Mouse (Mus musculus): ENCODE data around the gene Nrap. TPM values are rescaled to one million over a fixed set of nuclear protein-coding genes. Genes with fewer than 3 reads are reported as not detected.

Gene Nrap
- polyA plus RNA-seq, 1 experiment from 2014 or later: 0.16 TPM

GRCm38 (mm10) chr19:56336321-56336720, 53.5 kb downstream of the Nrap start:
- no peaks in the 10 kb centered on the region for H3K4me1 ChIP-seq (ENCODE audit: insufficient read depth)
- 73% methylated on average over 17 of the region's 17 CpGs for whole genome bisulfite sequencing (ENCODE audit: insufficient replicate concordance)
- no peak overlapping the region for H3K4me2 ChIP-seq (ENCODE audit: low read depth, low read length)
- no peaks in the 10 kb centered on the region for H3K9me3 ChIP-seq (ENCODE audit: low read length)
- H3K4me3 ChIP-seq (ENCODE audit: low read depth, low read length): no peak overlapping the region
- no peak for TF ChIP-seq CTCF (IDR thresholded peaks at IDR 0.05; ENCODE audit: low read depth)
- no peak for TF ChIP-seq EP300 (IDR thresholded peaks at IDR 0.05; ENCODE audit: low read depth)
- H3K27ac ChIP-seq (ENCODE audit: low read depth): no peak overlapping the region
- H3K9ac ChIP-seq (replicated peaks): no peak overlapping the region
- ATAC-seq: peak; percentile 67; the same call in 1 of the 2 replicates
- no peaks in the 10 kb centered on the region for H3K27me3 ChIP-seq (ENCODE audit: insufficient read depth, low read length)
- H3K36me3 ChIP-seq (replicated peaks; ENCODE audit: insufficient read depth, low read length): no peaks in the 10 kb centered on the region
- peak; percentile 29 for DNase-seq

DNA sequence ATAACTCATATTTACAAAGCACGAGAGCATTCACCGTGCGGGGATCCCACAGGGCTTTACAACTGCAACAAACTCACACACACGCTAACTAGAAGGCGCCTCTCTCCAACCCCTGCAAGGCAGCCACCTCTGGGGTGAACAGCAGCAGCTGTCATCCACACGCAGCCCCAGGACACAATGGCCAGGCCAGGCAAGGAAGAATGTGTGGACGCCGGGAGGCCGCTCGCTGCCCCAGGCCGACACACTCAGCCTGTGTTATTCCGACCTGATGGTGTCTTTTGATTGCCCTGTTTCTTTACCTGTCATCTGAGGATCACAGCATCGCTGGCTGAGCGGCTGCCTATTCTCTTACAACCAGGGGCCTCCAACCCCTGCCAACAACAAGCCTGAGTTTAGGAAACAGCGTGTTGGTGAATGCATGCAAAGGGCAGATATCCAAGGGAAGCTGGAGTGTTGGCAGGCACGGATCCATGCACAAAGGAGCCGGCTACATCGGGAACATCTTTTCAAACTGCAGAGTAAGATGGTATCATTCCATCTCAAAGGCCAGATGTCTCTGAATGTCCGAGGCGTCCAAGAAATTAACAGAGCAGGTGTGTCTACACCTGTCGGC, 63.5 kb downstream of the Nrap start:
- TF ChIP-seq CTCF (IDR thresholded peaks at IDR 0.05; ENCODE audit: low read depth) (no peak), EP300 (IDR thresholded peaks at IDR 0.05; ENCODE audit: low read depth) (no peak)
- no peaks in the 10 kb centered on the region for H3K27me3 ChIP-seq (ENCODE audit: insufficient read depth, low read length)
- ATAC-seq (no peak), DNase-seq (no peak)
- H3K27ac ChIP-seq (ENCODE audit: low read depth): no peak overlapping the region
- no peaks in the 10 kb centered on the region for H3K9me3 ChIP-seq (ENCODE audit: low read length)
- H3K36me3 ChIP-seq (replicated peaks; ENCODE audit: insufficient read depth, low read length): no peaks in the 10 kb centered on the region
- H3K4me1 ChIP-seq (ENCODE audit: insufficient read depth): no peaks in the 10 kb centered on the region
- H3K4me2 ChIP-seq (ENCODE audit: low read depth, low read length): no peak overlapping the region
- no peak overlapping the region for H3K9ac ChIP-seq (replicated peaks)
- no peak overlapping the region for H3K4me3 ChIP-seq (ENCODE audit: low read depth, low read length)
- WGBS (ENCODE audit: insufficient replicate concordance): 83% methylated on average over 21 of the region's 21 CpGs

DNA sequence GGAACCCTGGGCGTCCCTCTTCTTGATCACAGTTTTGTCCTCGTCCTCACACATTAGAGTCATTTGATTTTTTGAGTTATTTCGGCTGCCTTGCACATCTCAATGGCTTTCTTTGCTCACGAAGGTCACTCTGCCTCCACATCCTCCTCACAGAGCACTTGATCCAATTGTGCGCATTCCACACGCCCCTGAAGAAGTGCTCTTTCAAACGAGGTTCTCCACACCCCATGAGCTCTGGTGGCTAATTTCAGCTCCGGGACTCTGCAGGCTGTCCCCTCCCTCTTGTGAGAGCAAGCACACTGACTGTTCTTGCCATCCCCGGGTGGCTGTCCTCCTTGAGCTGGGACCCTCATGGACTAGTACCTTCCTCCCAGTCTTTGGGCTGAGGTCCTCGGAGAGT, 64.2 kb downstream of the Nrap start:
- Histone ChIP-seq H3K4me2 (ENCODE audit: low read depth, low read length) (no peak overlapping the region), H3K4me1 (ENCODE audit: insufficient read depth) (no peaks in the 10 kb centered on the region), H3K36me3 (replicated peaks; ENCODE audit: insufficient read depth, low read length) (no peaks in the 10 kb centered on the region), H3K9ac (replicated peaks) (no peak overlapping the region), H3K27me3 (ENCODE audit: insufficient read depth, low read length) (no peaks in the 10 kb centered on the region), H3K4me3 (ENCODE audit: low read depth, low read length) (no peak overlapping the region), H3K9me3 (ENCODE audit: low read length) (no peaks in the 10 kb centered on the region), H3K27ac (ENCODE audit: low read depth) (no peak overlapping the region)
- 69% methylated on average over 10 of the region's 10 CpGs for WGBS (ENCODE audit: insufficient replicate concordance)
- ATAC-seq: no peak
- DNase-seq: no peak
- TF ChIP-seq CTCF (IDR thresholded peaks at IDR 0.05; ENCODE audit: low read depth): no peak
- no peak for TF ChIP-seq EP300 (IDR thresholded peaks at IDR 0.05; ENCODE audit: low read depth)

GRCm38 (mm10) chr19:56321303-56321920, 68.4 kb downstream of the Nrap start:
- no peak overlapping the region for H3K27ac ChIP-seq (ENCODE audit: low read depth)
- H3K4me1 ChIP-seq (ENCODE audit: insufficient read depth): no peaks in the 10 kb centered on the region
- TF ChIP-seq EP300 (IDR thresholded peaks at IDR 0.05; ENCODE audit: low read depth) (no peak), CTCF (IDR thresholded peaks at IDR 0.05; ENCODE audit: low read depth) (no peak)
- ATAC-seq: 0 out of 2 replicates have a peak, but pooled peaks have one; percentile 13
- 80% methylated on average over 12 of the region's 12 CpGs for WGBS (ENCODE audit: insufficient replicate concordance)
- peaks cover 2% of the 10 kb centered on the region; the same call in 1 of the 2 replicates for H3K36me3 ChIP-seq (replicated peaks; ENCODE audit: insufficient read depth, low read length)
- no peaks in the 10 kb centered on the region for H3K9me3 ChIP-seq (ENCODE audit: low read length)
- no peak overlapping the region for H3K4me3 ChIP-seq (ENCODE audit: low read depth, low read length)
- no peak overlapping the region for H3K9ac ChIP-seq (replicated peaks)
- H3K27me3 ChIP-seq (ENCODE audit: insufficient read depth, low read length): no peaks in the 10 kb centered on the region
- no peak for DNase-seq
- H3K4me2 ChIP-seq (ENCODE audit: low read depth, low read length): no peak overlapping the region

DNA sequence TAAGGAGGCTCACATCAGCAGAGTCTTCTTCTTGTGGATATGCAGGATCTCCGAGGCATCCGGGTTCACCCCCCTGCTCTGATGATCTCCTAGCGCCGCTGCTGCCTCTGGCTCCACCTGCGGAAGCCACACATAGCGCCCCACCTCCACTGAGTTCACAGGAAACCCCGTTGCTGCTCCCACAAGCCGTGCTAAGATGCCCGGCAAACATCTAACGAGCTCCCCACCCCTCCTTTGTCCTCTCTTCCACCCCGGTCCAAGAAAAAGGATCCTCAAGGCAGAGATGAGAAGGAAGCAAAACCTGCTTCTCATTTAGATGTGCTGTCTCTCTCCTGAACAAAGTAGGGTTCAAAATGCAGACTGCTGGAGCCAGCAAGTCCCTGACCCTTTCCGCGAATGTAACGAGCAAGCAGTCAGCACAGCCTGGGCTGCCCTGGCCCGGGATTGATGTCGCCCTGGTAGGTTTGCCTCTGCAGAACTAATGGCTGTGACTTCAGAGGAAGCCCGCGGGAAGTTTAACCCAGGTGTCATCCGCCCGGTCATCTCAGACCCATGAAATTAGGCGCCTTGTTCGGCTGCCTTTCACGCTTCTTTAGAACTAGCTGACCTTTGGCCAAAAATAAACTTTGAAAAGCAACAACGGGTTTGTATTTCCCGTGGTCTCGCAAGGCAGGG, 69.5 kb downstream of the Nrap start:
- no peak for DNase-seq

DNA sequence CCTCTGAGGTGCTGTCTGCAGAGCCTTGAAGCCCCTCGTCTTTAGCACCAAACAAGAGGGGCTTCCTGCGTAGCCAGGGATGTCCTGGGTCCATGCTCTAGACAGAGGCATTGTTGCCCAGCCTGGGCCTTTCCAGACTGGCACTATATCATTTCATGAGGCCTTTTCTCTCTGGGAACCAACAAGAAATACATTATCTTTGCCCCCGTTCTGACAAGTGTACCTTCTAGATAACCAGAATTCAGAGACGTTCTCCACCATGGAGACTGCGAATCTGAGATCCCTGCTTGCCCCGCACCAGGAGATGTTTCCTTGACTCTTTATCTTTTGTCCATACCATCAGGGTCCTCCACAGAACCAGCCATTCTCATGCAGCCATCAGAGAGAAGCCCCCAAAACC, 70.2 kb downstream of the Nrap start:
- Histone ChIP-seq H3K9ac (replicated peaks) (no peak overlapping the region), H3K36me3 (replicated peaks; ENCODE audit: insufficient read depth, low read length) (peaks cover 3% of the 10 kb centered on the region; the same call in 1 of the 2 replicates), H3K9me3 (ENCODE audit: low read length) (no peaks in the 10 kb centered on the region), H3K4me1 (ENCODE audit: insufficient read depth) (no peaks in the 10 kb centered on the region), H3K4me2 (ENCODE audit: low read depth, low read length) (peak overlapping the region; percentile 16; the same call in 1 of the 2 replicates), H3K27me3 (ENCODE audit: insufficient read depth, low read length) (no peaks in the 10 kb centered on the region), H3K27ac (ENCODE audit: low read depth) (no peak overlapping the region), H3K4me3 (ENCODE audit: low read depth, low read length) (no peak overlapping the region)
- no peak for TF ChIP-seq EP300 (IDR thresholded peaks at IDR 0.05; ENCODE audit: low read depth)
- no peak for TF ChIP-seq CTCF (IDR thresholded peaks at IDR 0.05; ENCODE audit: low read depth)
- no peak for DNase-seq
- no peak for ATAC-seq
- 62% methylated on average over 6 of the region's 6 CpGs for WGBS (ENCODE audit: insufficient replicate concordance)

More for the DNA sequence above, 69.5 kb downstream of the Nrap start:
- Histone ChIP-seq H3K4me1 (ENCODE audit: insufficient read depth) (no peaks in the 10 kb centered on the region), H3K4me3 (ENCODE audit: low read depth, low read length) (no peak overlapping the region), H3K27me3 (ENCODE audit: insufficient read depth, low read length) (no peaks in the 10 kb centered on the region), H3K4me2 (ENCODE audit: low read depth, low read length) (peak overlapping the region; percentile 16), H3K9ac (replicated peaks) (no peak overlapping the region), H3K36me3 (replicated peaks; ENCODE audit: insufficient read depth, low read length) (peaks cover 3% of the 10 kb centered on the region; the same call in 1 of the 2 replicates), H3K27ac (ENCODE audit: low read depth) (no peak overlapping the region), H3K9me3 (ENCODE audit: low read length) (no peaks in the 10 kb centered on the region)
- ATAC-seq: no peak
- WGBS (ENCODE audit: insufficient replicate concordance): 31% methylated on average over 26 of the region's 26 CpGs
- TF ChIP-seq CTCF (IDR thresholded peaks at IDR 0.05; ENCODE audit: low read depth) (no peak), EP300 (IDR thresholded peaks at IDR 0.05; ENCODE audit: low read depth) (no peak)
